Mouse (Mus musculus): ENCODE measurements around the gene Vstm2l.

The Vstm2l gene

GRCm38 (mm10) chr2:157914105-157914764 lies at the start of gene Vstm2l:
TSS of gene Vstm2l (plus strand) at chr2:157914653.
- DNase-seq (ENCODE audit: inconsistent ontology term), result peak; percentile 17

DNA sequence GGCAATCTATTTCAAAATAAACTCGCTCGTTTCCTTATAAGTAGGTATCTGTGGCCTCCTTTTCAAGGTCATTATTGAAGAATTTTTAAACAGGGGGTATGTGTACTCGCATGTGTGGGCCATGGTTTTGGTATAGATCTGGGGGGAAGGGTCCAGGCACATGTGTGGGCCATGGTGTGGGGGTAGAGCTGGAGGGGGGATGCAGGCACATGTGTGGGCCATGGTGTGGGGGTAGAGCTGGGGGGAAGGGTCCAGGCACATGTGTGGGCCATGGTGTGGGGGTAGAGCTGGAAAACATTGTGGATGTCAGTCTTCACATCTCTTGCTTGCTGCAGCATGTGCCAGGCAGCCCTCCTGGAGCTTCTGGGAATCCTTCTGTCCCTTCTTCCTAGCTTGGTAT lies 47.3 kb upstream of the Vstm2l start:
- no peak for DNase-seq (ENCODE audit: inconsistent ontology term)

- DNase-seq (ENCODE audit: inconsistent ontology term), result no peak
Observed at GRCm38 (mm10) chr2:157870247-157870646, 44.2 kb upstream of the Vstm2l start.

- peak; percentile 74 for DNase-seq (ENCODE audit: inconsistent ontology term)
Observed at GRCm38 (mm10) chr2:157873223-157873622, 41.2 kb upstream of the Vstm2l start.

DNA sequence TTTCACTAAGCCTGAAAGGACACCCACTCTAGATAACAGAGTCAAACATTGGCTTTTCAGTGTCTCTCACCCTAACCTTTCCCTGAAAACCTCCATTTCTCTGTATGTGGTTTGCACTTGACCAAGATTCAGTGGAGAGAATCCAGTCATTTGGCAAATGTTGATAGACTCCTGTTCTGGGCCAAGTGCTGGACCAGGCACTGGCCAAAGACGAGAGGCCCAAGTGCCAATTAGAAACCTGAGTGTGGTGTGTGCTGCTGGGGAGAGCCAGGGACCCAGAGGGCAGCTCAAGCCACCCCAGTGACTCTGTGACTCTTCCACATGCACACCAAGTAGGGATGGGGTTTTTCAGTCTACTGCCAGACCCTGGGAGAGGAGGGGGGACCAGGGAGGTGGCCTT lies 40.8 kb upstream of the Vstm2l start:
- peak; percentile 44 for DNase-seq (ENCODE audit: inconsistent ontology term)

DNA sequence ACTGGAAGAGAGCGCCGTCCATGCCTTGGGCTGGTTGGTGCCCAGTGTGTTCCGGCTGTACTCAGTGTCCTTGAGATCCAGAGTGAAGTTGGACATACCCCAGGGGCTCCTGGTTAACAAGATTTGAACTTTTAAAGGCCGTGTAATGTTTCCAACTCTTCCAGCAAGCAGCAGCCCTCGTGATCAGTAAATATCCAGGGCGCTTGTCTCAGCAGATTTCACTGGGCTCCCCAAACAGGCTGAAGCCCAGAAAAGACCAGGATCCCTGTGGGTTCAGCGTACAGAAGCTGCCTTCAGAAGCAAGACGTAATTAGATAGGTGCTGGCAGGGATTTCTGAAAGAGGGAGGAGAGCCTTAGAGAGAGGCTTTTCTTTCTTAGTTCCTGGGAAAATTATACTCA lies 39.3 kb upstream of the Vstm2l start:
- no peak for DNase-seq (ENCODE audit: inconsistent ontology term)

DNA sequence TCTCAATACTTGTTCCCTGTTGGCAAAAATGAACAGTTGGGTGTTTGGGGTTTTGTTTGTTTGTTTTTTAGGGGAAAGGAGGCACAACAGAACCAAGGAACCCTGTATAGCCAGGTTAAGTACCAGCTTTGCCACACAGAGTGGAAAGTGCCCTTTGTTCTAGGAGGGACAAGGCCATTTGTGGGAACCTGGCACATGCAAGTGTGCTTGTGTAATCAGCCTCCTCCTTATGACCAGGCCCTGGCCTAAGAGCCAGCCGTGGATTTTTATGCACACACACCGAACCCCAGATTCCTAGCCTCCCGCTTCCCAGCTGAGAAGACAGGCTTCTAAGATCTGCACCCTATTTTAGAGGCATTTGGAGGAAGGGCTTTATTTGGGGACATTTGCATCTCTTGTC lies 37.1 kb upstream of the Vstm2l start:
- no peak for DNase-seq (ENCODE audit: inconsistent ontology term)

- DNase-seq (ENCODE audit: inconsistent ontology term), result no peak
Observed at GRCm38 (mm10) chr2:157877967-157878366, 36.5 kb upstream of the Vstm2l start.

GRCm38 (mm10) chr2:157881939-157882338 lies 32.5 kb upstream of the Vstm2l start:
- DNase-seq (ENCODE audit: inconsistent ontology term), result no peak

GRCm38 (mm10) chr2:157887275-157888025 lies 27.0 kb upstream of the Vstm2l start:
- peak; percentile 89 for DNase-seq (ENCODE audit: inconsistent ontology term)

GRCm38 (mm10) chr2:157891166-157891565 lies 23.3 kb upstream of the Vstm2l start:
- no peak for DNase-seq (ENCODE audit: inconsistent ontology term)

GRCm38 (mm10) chr2:157897131-157897530 lies 17.3 kb upstream of the Vstm2l start:
- DNase-seq (ENCODE audit: inconsistent ontology term), result peak; percentile 24

DNA sequence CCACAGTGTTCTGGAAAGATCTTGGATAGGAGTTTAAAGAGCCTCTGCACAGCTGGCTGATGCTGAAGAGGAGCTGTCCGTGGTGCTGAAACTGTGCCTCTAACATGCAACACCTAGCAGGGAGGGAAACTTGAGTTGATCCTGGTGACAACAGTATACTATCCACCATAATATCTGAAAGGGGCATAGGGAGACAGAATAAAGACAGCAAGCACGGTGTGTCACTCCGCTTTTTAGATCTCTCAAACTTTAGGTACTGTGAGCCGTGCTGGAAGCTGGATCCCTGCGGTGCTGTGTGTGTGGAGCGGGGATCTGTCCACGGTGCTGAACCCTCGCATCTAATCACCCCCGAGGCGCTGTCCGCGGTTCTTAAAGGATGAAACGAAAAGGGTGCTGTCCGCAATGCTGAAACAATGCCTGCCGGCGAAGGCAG lies 1.2 kb upstream of the Vstm2l start:
- DNase-seq (ENCODE audit: inconsistent ontology term), result peak; percentile 87

DNA sequence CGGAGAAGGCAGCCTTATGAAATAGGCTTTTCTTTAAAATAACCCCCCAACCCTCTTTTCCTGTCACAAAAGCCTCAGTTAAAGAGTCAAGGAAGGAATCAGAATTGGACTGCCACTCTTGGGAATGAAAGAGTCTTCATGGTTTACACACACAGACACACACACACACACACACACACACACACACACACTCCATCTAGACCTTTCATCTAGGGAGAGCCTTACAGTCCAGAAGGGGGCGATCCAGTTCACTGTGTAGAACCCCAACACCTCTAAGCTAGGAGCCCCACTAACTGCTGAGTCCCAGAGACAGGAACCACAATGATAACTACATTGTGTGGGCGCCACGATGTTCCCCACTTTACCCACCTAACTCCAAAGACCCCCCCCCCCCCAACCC lies 748 bp upstream of the Vstm2l start:
- DNase-seq (ENCODE audit: inconsistent ontology term), result no peak

DNA sequence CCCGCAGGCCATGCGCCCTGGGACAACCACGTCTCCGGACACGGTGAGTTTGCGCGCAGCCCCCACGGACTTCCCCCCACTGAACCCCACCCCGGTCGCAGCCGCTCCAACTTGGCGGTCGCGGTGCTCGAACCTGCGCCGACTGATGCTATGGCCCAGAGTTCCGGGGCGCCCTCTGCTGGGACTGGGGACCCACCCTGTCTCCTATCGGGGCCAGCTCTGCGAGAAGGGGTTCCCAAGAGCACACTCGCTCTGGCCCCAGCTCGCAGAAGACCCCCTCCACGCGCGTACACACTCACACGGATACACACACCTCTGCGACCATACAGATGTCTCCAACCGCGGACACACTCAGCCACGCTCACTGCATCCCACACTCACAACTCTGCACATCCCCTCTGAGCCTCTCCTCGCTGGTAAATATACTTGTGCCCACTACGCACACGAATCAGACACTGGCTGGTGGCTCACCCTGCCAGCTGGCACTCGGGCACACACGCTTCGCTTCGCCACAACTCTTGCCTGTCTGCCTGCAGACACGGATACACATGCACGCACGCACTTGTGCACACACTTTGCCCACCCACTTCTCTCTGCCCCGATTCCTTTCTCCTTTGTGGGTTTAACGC lies 550 bp downstream of the Vstm2l start:
- no peak for DNase-seq (ENCODE audit: inconsistent ontology term)

DNA sequence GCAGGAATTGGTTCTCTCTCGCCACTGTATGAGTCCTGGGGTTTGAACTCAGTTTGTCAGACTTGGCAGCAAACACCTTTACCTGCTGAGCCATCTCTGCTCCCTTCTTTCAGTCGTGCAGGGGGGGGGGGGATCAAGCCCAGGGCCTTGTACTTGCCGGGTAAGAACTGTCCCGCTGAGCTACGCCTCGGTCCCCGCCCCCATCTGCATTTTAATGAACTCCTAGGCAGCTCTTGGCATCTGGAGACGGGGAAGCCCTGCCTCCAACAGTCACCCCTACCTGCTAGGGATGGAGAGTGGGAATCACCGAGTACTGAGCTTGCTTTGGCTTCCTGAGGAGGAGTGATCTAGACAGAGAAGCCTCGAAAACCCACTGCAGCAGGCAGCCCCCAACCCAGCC lies 4.1 kb downstream of the Vstm2l start:
- DNase-seq (ENCODE audit: inconsistent ontology term), result no peak

GRCm38 (mm10) chr2:157921551-157921950 lies 7.1 kb downstream of the Vstm2l start:
- DNase-seq (ENCODE audit: inconsistent ontology term), result no peak

GRCm38 (mm10) chr2:157923406-157923805 lies 9.0 kb downstream of the Vstm2l start:
- DNase-seq (ENCODE audit: inconsistent ontology term), result no peak

- no peak for DNase-seq (ENCODE audit: inconsistent ontology term)
Observed at GRCm38 (mm10) chr2:157924504-157924903, 10.1 kb downstream of the Vstm2l start.

DNA sequence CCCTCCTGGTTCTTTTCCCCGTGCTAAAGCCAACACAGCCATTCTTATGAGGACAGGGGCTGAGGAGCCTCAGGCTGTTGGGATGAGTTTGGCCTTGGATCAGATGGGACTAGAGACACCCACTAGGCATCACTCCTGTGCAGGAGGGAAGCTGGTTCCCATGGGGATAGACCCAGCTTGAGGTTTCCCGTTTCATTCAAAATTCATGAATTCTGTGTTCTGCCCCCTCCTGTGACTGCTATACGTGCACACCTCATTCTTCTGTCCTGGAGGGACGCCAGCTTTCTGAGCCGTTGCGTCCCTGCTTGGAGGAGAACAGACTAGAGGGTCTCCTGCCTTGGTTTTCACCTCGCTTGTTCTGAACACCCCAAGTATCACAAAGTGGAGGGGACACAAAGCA lies 12.0 kb downstream of the Vstm2l start:
- DNase-seq (ENCODE audit: inconsistent ontology term), result no peak

DNA sequence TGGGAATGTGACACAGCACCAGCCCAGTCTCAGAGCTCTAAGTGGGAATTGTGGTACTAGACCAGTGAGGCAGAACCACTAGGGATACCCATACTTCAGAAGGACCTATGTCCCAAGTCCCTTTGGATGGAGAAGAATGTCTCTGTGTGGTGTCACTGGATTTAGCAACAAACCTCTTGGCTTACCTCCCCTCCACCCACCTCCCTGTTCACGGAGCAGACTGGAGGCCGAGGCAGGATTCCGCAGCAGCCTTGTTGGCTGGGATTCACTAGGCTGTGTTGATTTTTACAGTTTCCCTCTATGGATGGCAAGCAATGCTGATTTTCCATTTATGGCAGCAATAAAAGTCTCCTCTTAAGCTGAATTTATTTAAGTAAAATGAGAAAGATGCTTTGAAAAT lies 12.5 kb downstream of the Vstm2l start:
- no peak for DNase-seq (ENCODE audit: inconsistent ontology term)

GRCm38 (mm10) chr2:157927397-157927796 lies 12.9 kb downstream of the Vstm2l start:
- no peak for DNase-seq (ENCODE audit: inconsistent ontology term)

GRCm38 (mm10) chr2:157927815-157928214 lies 13.4 kb downstream of the Vstm2l start:
- DNase-seq (ENCODE audit: inconsistent ontology term), result no peak
